Mouse (Mus musculus): ENCODE results near the gene Eif5a. TPM values are rescaled to one million over a fixed set of nuclear protein-coding genes. Genes with fewer than 3 reads are reported as not detected.

The Eif5a gene
- polyA plus RNA-seq, 1 experiment from 2014 or later = 1,800 TPM

- H3K4me2 ChIP-seq = no peak overlapping the region
- 70% methylated on average over 9 of the region's 9 CpGs for WGBS
- no peaks in the 10 kb centered on the region for H3K36me3 ChIP-seq (ENCODE audit: control insufficient read depth, insufficient read depth, low read length)
- no peaks in the 10 kb centered on the region for H3K27me3 ChIP-seq (ENCODE audit: control insufficient read depth, insufficient read depth, low read length)
- no peak overlapping the region for H3K9ac ChIP-seq (ENCODE audit: low read length)
- H3K9me3 ChIP-seq (ENCODE audit: control insufficient read depth, low read length) = no peaks in the 10 kb centered on the region
- ATAC-seq (ENCODE audit: low FRiP score) = no peak
- DNase-seq (ENCODE audit: low spot score, missing footprints) = no peak
- no peaks in the 10 kb centered on the region for H3K4me1 ChIP-seq (ENCODE audit: control insufficient read depth, insufficient read depth, low read length)
- no peak overlapping the region for H3K4me3 ChIP-seq (ENCODE audit: low read depth, low read length)
- no peak overlapping the region for H3K27ac ChIP-seq (ENCODE audit: low read depth, low read length)
Measured at GRCm38 (mm10) chr11:69867335-69867734, 54.4 kb downstream of the Eif5a start.

Small RNAs within 50 kb of the gene (microRNA-seq; reads per million reads assigned to microRNA genes)
- gene Mir6924 = not detected

Other genes with a start within 250 kb of the Eif5a start
- 877 and 900 TPM in 2 replicates for gene Eif4a1, start 249.5 kb downstream of the Eif5a start, polyA plus RNA-seq (2014; fragmentation: Nextera tagmentation; extraction: Ambion mirVana)
- 80.6 and 90.8 TPM in 2 replicates for gene Senp3, start 239.9 kb downstream of the Eif5a start, polyA plus RNA-seq (2014; fragmentation: Nextera tagmentation; extraction: Ambion mirVana)
- gene Tnfsf13, start 236.2 kb downstream of the Eif5a start, polyA plus RNA-seq (2014; fragmentation: Nextera tagmentation; extraction: Ambion mirVana) = not detected in 2 replicates
- gene Tnfsf12, start 226.1 kb downstream of the Eif5a start, polyA plus RNA-seq (2014; fragmentation: Nextera tagmentation; extraction: Ambion mirVana) = 2.0 and 2.8 TPM in 2 replicates
- 0.78 and 1.6 TPM in 2 replicates for gene Tnfsfm13, start 225.9 kb downstream of the Eif5a start, polyA plus RNA-seq (2014; fragmentation: Nextera tagmentation; extraction: Ambion mirVana)
- 52.4 and 54.1 TPM in 2 replicates for gene Polr2a, start 163.3 kb downstream of the Eif5a start, polyA plus RNA-seq (2014; fragmentation: Nextera tagmentation; extraction: Ambion mirVana)
- gene Slc35g3, start 160.0 kb downstream of the Eif5a start, polyA plus RNA-seq (2014; fragmentation: Nextera tagmentation; extraction: Ambion mirVana) = not detected in 2 replicates
- 0.90 and 0.91 TPM in 2 replicates for gene Zbtb4, start 156.0 kb downstream of the Eif5a start, polyA plus RNA-seq (2014; fragmentation: Nextera tagmentation; extraction: Ambion mirVana)
- gene Chrnb1, start 126.0 kb downstream of the Eif5a start, polyA plus RNA-seq (2014; fragmentation: Nextera tagmentation; extraction: Ambion mirVana) = 0.67 and 0.79 TPM in 2 replicates
- 1.3 and 1.5 TPM in 2 replicates for gene Fgf11, start 120.1 kb downstream of the Eif5a start, polyA plus RNA-seq (2014; fragmentation: Nextera tagmentation; extraction: Ambion mirVana)
- 0.20 and 0.23 TPM in 2 replicates for gene Tmem102, start 116.3 kb downstream of the Eif5a start, polyA plus RNA-seq (2014; fragmentation: Nextera tagmentation; extraction: Ambion mirVana)
- gene Gm39566, start 106.7 kb downstream of the Eif5a start, polyA plus RNA-seq (2014; fragmentation: Nextera tagmentation; extraction: Ambion mirVana) = not detected in 2 replicates
- gene Spem2, start 103.5 kb downstream of the Eif5a start, polyA plus RNA-seq (2014; fragmentation: Nextera tagmentation; extraction: Ambion mirVana) = not detected in 2 replicates
- gene Spem1, start 99.8 kb downstream of the Eif5a start, polyA plus RNA-seq (2014; fragmentation: Nextera tagmentation; extraction: Ambion mirVana) = 0.12 TPM in 1 of 2 replicates, not detected in the other
- 9.9 and 10.3 TPM in 2 replicates for gene Nlgn2, start 84.2 kb downstream of the Eif5a start, polyA plus RNA-seq (2014; fragmentation: Nextera tagmentation; extraction: Ambion mirVana)
- gene Tmem256, start 83.4 kb downstream of the Eif5a start, polyA plus RNA-seq (2014; fragmentation: Nextera tagmentation; extraction: Ambion mirVana) = 285 and 287 TPM in 2 replicates
- gene Plscr3, start 75.6 kb downstream of the Eif5a start, polyA plus RNA-seq (2014; fragmentation: Nextera tagmentation; extraction: Ambion mirVana) = 61.7 and 65.3 TPM in 2 replicates
- gene Tnk1, start 63.2 kb downstream of the Eif5a start, polyA plus RNA-seq (2014; fragmentation: Nextera tagmentation; extraction: Ambion mirVana) = 0.44 and 0.48 TPM in 2 replicates
- not detected in 2 replicates for gene Tmem95, start 43.9 kb downstream of the Eif5a start, polyA plus RNA-seq (2014; fragmentation: Nextera tagmentation; extraction: Ambion mirVana)
- gene Kctd11, start 40.6 kb downstream of the Eif5a start, polyA plus RNA-seq (2014; fragmentation: Nextera tagmentation; extraction: Ambion mirVana) = 3.1 and 3.9 TPM in 2 replicates
- gene Acap1, start 26.4 kb downstream of the Eif5a start, polyA plus RNA-seq (2014; fragmentation: Nextera tagmentation; extraction: Ambion mirVana) = 0.36 and 0.59 TPM in 2 replicates
- gene 2810408A11Rik, start 21.0 kb downstream of the Eif5a start, polyA plus RNA-seq (2014; fragmentation: Nextera tagmentation; extraction: Ambion mirVana) = 15.3 and 17.8 TPM in 2 replicates
- gene Neurl4, start 20.9 kb downstream of the Eif5a start, polyA plus RNA-seq (2014; fragmentation: Nextera tagmentation; extraction: Ambion mirVana) = 15.6 and 16.3 TPM in 2 replicates
- gene Gps2, start 8.1 kb downstream of the Eif5a start, polyA plus RNA-seq (2014; fragmentation: Nextera tagmentation; extraction: Ambion mirVana) = 92.2 and 95.8 TPM in 2 replicates
- gene Ybx2, start 13.8 kb upstream of the Eif5a start, polyA plus RNA-seq (2014; fragmentation: Nextera tagmentation; extraction: Ambion mirVana) = 3.2 and 5.1 TPM in 2 replicates
- gene Slc2a4, start 26.2 kb upstream of the Eif5a start, polyA plus RNA-seq (2014; fragmentation: Nextera tagmentation; extraction: Ambion mirVana) = 6.3 and 7.8 TPM in 2 replicates
- 2.3 and 2.7 TPM in 2 replicates for gene Cldn7, start 42.8 kb upstream of the Eif5a start, polyA plus RNA-seq (2014; fragmentation: Nextera tagmentation; extraction: Ambion mirVana)
- gene Ctdnep1, start 59.2 kb upstream of the Eif5a start, polyA plus RNA-seq (2014; fragmentation: Nextera tagmentation; extraction: Ambion mirVana) = 20.7 and 22.6 TPM in 2 replicates
- gene Elp5, start 60.6 kb upstream of the Eif5a start, polyA plus RNA-seq (2014; fragmentation: Nextera tagmentation; extraction: Ambion mirVana) = 150 and 151 TPM in 2 replicates
- gene Gabarap, start 69.2 kb upstream of the Eif5a start, polyA plus RNA-seq (2014; fragmentation: Nextera tagmentation; extraction: Ambion mirVana) = 566 and 590 TPM in 2 replicates
- gene Phf23, start 73.8 kb upstream of the Eif5a start, polyA plus RNA-seq (2014; fragmentation: Nextera tagmentation; extraction: Ambion mirVana) = 51.5 and 53.4 TPM in 2 replicates
- 29.0 and 30.0 TPM in 2 replicates for gene Dvl2, start 78.6 kb upstream of the Eif5a start, polyA plus RNA-seq (2014; fragmentation: Nextera tagmentation; extraction: Ambion mirVana)
- 46.5 and 47.8 TPM in 2 replicates for gene Acadvl, start 93.5 kb upstream of the Eif5a start, polyA plus RNA-seq (2014; fragmentation: Nextera tagmentation; extraction: Ambion mirVana)
- 11.2 and 15.2 TPM in 2 replicates for gene Dlg4, start 95.0 kb upstream of the Eif5a start, polyA plus RNA-seq (2014; fragmentation: Nextera tagmentation; extraction: Ambion mirVana)
- 0.23 and 0.51 TPM in 2 replicates for gene Asgr1, start 132.1 kb upstream of the Eif5a start, polyA plus RNA-seq (2014; fragmentation: Nextera tagmentation; extraction: Ambion mirVana)
- gene Asgr2, start 170.7 kb upstream of the Eif5a start, polyA plus RNA-seq (2014; fragmentation: Nextera tagmentation; extraction: Ambion mirVana) = not detected in 2 replicates
- 0.11 and 0.22 TPM in 2 replicates for gene Mgl2, start 208.4 kb upstream of the Eif5a start, polyA plus RNA-seq (2014; fragmentation: Nextera tagmentation; extraction: Ambion mirVana)
- 0.66 and 0.89 TPM in 2 replicates for gene Clec10a, start 234.2 kb upstream of the Eif5a start, polyA plus RNA-seq (2014; fragmentation: Nextera tagmentation; extraction: Ambion mirVana)